Mouse (Mus musculus): ENCODE measurements at regions not wholly inside any gene's neighbourhood (a gene's known extent, or its start where the extent isn't known, plus 50 kb on each side); places are given as distances from the start of the nearest gene placed in this dataset.

DNA sequence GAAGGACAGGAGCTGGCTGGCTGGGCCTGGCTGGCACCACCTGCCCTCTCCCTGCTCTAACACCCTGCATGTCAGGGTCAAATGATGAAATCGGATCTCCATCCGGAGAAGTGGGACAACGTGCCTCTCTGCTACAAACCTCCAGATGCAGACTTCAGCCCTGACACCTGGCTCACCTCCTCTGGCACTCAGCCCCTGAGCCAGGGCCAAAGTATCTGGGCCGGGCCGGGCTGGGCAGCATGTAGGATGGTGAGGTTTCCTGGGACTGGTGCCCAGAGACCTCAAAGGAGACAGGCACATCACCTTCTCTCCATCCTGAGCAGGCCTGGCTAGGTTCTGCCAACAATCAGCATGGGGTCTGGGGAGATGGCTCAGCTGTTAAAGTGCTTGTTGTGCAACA is 113.5 kb downstream of the Tfcp2l1 start:
- no peaks in the 10 kb centered on the region for H3K27me3 ChIP-seq (ENCODE audit: control insufficient read depth, insufficient read depth, low read length)
- DNase-seq (ENCODE audit: low read depth in 3 of 3, low spot score in 3 of 3) (no peak), ATAC-seq (ENCODE audit: insufficient read depth) (no peak)
- 74% methylated on average over 5 of the region's 5 CpGs for WGBS (ENCODE audit: insufficient replicate concordance)
- H3K9me3 ChIP-seq (ENCODE audit: control insufficient read depth, low read length), result no peaks in the 10 kb centered on the region
- H3K4me2 ChIP-seq (ENCODE audit: low read depth), result no peak overlapping the region
- H3K4me1 ChIP-seq (replicated peaks; ENCODE audit: control insufficient read depth in 2 of 2, insufficient read depth in 2 of 2, low read length in 1 of 2), result no peaks in the 10 kb centered on the region
- H3K9ac ChIP-seq (replicated peaks), result no peak overlapping the region
- no peak overlapping the region for H3K27ac ChIP-seq
- H3K36me3 ChIP-seq (replicated peaks; ENCODE audit: control insufficient read depth, insufficient read depth, low read depth), result no peaks in the 10 kb centered on the region
- TF ChIP-seq CTCF (IDR thresholded peaks at IDR 0.05; ENCODE audit: low read depth) (no peak), EP300 (IDR thresholded peaks at IDR 0.05; ENCODE audit: low read depth) (no peak)
- H3K4me3 ChIP-seq (ENCODE audit: insufficient read depth in 1 of 2, low read depth in 2 of 2, low read length in 2 of 2), result no peak overlapping the region

DNA sequence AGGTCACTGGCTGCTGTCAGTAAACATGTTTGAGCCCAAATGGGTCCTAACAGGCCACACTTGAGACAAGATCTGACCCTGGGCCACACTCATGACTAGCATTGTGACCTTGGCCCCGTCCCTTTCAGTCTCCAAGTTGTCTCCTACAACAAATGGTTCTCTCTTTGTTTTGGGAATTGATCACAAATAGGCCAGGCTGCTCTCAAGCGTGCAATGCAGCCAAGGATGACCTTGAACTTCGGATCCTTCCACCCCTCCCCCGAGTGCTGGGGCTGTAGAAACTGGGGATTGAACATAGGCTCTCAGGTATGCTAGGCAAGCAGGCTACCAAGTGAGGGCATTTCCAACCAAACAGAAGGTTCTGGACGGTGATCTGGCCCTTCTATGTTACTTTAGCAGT is 120.5 kb downstream of the Tfcp2l1 start:
- no peak overlapping the region for H3K27ac ChIP-seq
- 45% methylated on average over 5 of the region's 5 CpGs for WGBS (ENCODE audit: insufficient replicate concordance)
- DNase-seq (ENCODE audit: low read depth in 3 of 3, low spot score in 3 of 3), result no peak
- no peaks in the 10 kb centered on the region for H3K27me3 ChIP-seq (ENCODE audit: control insufficient read depth, insufficient read depth, low read length)
- no peaks in the 10 kb centered on the region for H3K9me3 ChIP-seq (ENCODE audit: control insufficient read depth, low read length)
- no peak for ATAC-seq (ENCODE audit: insufficient read depth)
- TF ChIP-seq EP300 (IDR thresholded peaks at IDR 0.05; ENCODE audit: low read depth), result no peak
- no peaks in the 10 kb centered on the region for H3K4me1 ChIP-seq (replicated peaks; ENCODE audit: control insufficient read depth in 2 of 2, insufficient read depth in 2 of 2, low read length in 1 of 2)
- H3K9ac ChIP-seq (replicated peaks), result no peak overlapping the region
- no peak overlapping the region for H3K4me3 ChIP-seq (ENCODE audit: insufficient read depth in 1 of 2, low read depth in 2 of 2, low read length in 2 of 2)
- no peaks in the 10 kb centered on the region for H3K36me3 ChIP-seq (replicated peaks; ENCODE audit: control insufficient read depth, insufficient read depth, low read depth)
- H3K4me2 ChIP-seq (ENCODE audit: low read depth), result no peak overlapping the region

DNA sequence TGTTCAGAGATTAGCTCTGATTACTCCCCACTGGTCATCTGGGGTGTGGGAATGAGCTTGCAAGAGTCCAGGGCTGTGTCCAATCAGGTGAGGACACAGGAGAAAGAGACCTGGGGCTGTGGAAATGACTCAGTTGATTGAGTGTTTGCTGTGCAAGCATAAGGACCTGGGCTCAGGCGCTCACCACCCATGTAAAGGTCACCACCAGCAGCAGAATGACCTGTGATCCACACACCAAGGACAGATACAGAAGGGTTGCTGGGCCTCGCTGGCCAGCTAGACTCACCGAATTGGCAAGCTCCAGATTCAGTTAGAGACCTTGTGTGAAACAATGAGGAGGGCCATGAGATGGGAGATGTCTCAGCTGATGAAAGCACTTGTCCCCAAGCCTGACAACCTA is 125.1 kb downstream of the Tfcp2l1 start:
- Histone ChIP-seq H3K27ac (no peak overlapping the region), H3K36me3 (replicated peaks; ENCODE audit: control insufficient read depth, insufficient read depth, low read depth) (no peaks in the 10 kb centered on the region), H3K9ac (replicated peaks) (no peak overlapping the region), H3K27me3 (ENCODE audit: control insufficient read depth, insufficient read depth, low read length) (no peaks in the 10 kb centered on the region), H3K4me3 (ENCODE audit: insufficient read depth in 1 of 2, low read depth in 2 of 2, low read length in 2 of 2) (no peak overlapping the region), H3K4me1 (replicated peaks; ENCODE audit: control insufficient read depth in 2 of 2, insufficient read depth in 2 of 2, low read length in 1 of 2) (no peaks in the 10 kb centered on the region), H3K9me3 (ENCODE audit: control insufficient read depth, low read length) (no peaks in the 10 kb centered on the region), H3K4me2 (ENCODE audit: low read depth) (no peak overlapping the region)
- no peak for DNase-seq (ENCODE audit: low read depth in 3 of 3, low spot score in 3 of 3)
- 40% methylated on average over 3 of the region's 3 CpGs for WGBS (ENCODE audit: insufficient replicate concordance)
- ATAC-seq (ENCODE audit: insufficient read depth), result no peak
- TF ChIP-seq EP300 (IDR thresholded peaks at IDR 0.05; ENCODE audit: low read depth), result no peak
- no peak for TF ChIP-seq CTCF (IDR thresholded peaks at IDR 0.05; ENCODE audit: low read depth)

DNA sequence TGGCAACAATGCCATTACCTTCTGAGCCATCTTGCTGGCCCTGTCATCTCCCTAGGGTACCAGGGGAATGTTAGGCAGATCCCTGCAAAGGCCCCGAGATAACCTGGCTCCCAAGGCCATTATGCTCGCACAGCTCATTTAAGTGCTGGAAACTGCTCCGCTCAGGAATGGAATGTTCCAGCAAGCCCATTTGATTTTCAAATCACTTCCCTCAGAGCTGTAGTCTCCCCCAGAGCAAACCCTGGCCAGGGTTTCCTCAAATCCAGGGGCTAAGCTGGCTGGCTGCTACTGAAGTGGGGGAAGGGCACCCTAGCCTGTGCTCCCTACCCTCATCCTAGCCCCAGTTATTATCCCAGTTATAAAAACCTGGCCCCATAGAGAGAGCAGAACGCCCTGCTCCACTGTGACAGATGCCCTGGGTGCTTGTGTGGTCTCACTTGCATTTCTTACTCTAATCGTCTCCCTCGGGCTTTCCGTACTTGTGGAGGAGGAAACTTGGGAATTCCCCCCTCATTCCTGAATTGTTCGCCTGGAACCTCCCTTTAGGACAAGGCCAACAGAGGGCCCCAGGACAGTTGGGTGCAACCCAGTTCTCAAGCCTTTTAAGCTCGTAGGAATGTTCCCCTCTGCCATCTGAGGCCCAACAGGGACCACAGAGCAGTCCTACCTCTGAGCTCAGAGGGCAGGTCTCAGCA is 128.6 kb downstream of the Tfcp2l1 start:
- Histone ChIP-seq H3K4me1 (replicated peaks; ENCODE audit: control insufficient read depth in 2 of 2, insufficient read depth in 2 of 2, low read length in 1 of 2) (no peaks in the 10 kb centered on the region), H3K4me3 (ENCODE audit: insufficient read depth in 1 of 2, low read depth in 2 of 2, low read length in 2 of 2) (no peak overlapping the region), H3K9ac (replicated peaks) (no peak overlapping the region), H3K36me3 (replicated peaks; ENCODE audit: control insufficient read depth, insufficient read depth, low read depth) (no peaks in the 10 kb centered on the region), H3K4me2 (ENCODE audit: low read depth) (no peak overlapping the region), H3K9me3 (ENCODE audit: control insufficient read depth, low read length) (no peaks in the 10 kb centered on the region), H3K27me3 (ENCODE audit: control insufficient read depth, insufficient read depth, low read length) (no peaks in the 10 kb centered on the region), H3K27ac (no peak overlapping the region)
- WGBS (ENCODE audit: insufficient replicate concordance), result 51% methylated on average over 9 of the region's 9 CpGs
- TF ChIP-seq CTCF (IDR thresholded peaks at IDR 0.05; ENCODE audit: low read depth), result no peak
- TF ChIP-seq EP300 (IDR thresholded peaks at IDR 0.05; ENCODE audit: low read depth), result no peak
- ATAC-seq (ENCODE audit: insufficient read depth), result no peak
- DNase-seq (ENCODE audit: low read depth in 3 of 3, low spot score in 3 of 3), result no peak

DNA sequence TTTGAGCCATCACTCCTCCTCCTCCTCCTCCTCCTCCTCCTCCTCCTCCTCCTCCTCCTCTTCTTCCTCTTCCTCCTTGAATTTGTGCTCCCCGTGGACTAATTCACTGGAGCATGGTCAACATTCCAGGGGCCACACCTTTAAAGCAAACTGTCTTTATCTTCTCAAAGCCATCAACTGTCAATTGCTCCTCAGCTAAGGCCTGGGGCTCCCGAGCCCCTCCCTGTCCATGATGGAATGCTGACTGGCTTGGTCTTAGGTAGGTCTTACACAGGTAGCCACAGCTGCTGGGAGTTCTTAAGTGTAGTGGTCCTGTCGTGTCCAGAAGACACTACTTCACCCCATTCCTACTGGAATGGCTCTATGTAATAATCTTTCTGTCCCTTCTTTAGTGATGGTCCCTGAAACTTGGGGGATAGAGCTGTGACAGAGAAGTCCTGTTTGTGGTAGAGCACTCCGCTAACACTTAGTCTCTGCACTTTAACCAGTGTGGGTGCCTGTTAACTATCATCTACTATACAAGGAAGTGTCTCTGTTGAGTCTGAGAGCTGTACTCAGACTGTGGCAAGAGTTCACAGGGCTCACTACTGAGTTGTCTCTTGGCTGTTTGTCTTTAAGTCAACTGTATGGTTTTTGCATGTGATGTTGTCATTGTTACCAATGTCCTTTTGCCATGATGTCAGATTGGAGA is 129.7 kb downstream of the Tfcp2l1 start:
- ATAC-seq (ENCODE audit: insufficient read depth), result no peak
- Histone ChIP-seq H3K9ac (replicated peaks) (no peak overlapping the region), H3K4me3 (ENCODE audit: insufficient read depth in 1 of 2, low read depth in 2 of 2, low read length in 2 of 2) (no peak overlapping the region), H3K4me2 (ENCODE audit: low read depth) (no peak overlapping the region), H3K4me1 (replicated peaks; ENCODE audit: control insufficient read depth in 2 of 2, insufficient read depth in 2 of 2, low read length in 1 of 2) (no peaks in the 10 kb centered on the region), H3K27ac (no peak overlapping the region), H3K9me3 (ENCODE audit: control insufficient read depth, low read length) (no peaks in the 10 kb centered on the region), H3K36me3 (replicated peaks; ENCODE audit: control insufficient read depth, insufficient read depth, low read depth) (no peaks in the 10 kb centered on the region), H3K27me3 (ENCODE audit: control insufficient read depth, insufficient read depth, low read length) (no peaks in the 10 kb centered on the region)
- no peak for DNase-seq (ENCODE audit: low read depth in 3 of 3, low spot score in 3 of 3)
- 36% methylated on average over 4 of the region's 4 CpGs for WGBS (ENCODE audit: insufficient replicate concordance)
- TF ChIP-seq CTCF (IDR thresholded peaks at IDR 0.05; ENCODE audit: low read depth), result no peak
- TF ChIP-seq EP300 (IDR thresholded peaks at IDR 0.05; ENCODE audit: low read depth), result no peak
